Mouse (Mus musculus): Measurements from ENCODE around the gene Col5a3. TPM values are rescaled to one million over a fixed set of nuclear protein-coding genes. Genes with fewer than 3 reads are reported as not detected.

Gene Col5a3
- total RNA-seq, 2 experiments from 2014 or later = 55.2 to 69.0 TPM

DNA sequence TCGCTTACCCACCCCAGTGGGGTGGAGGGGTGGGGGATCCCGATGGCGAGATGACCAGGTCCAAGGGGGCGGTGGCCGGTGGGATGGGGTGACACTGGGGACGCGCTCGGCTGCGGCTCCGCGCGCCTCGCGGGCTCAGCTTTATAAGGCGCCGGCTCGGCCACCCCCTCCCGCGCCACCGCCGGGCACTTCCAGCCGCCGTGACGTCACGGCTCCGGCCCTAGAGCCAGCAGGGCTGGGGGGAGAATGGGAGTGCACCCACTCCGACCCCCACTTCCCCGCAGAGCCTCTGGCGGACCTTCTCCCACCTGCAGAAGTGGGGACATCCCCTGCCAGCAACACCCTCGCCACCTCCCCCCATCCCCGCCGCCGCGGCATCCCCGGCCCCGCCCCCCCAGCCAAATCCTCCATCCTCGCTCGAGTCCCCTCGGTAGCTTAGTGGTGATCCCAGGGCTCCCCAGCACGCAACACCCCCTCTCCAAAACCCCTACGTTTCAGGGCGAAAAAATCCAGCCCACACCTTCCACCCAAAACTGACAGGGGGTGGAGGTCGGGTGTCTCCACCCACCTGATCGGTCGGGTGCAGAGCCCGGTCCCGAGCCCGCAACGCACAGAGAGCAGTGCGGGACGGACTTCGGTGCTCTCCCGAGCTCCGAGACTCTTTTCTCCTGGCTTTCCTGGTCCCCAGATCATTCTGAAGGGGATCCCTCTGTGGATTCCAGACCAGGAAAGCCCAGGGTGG is 87.8 kb downstream of the Col5a3 start:
- intact Hi-C loops (cut with DNase I; ENCODE audit: low total_unique reads) = loop anchor here (5.0 kb wide), 1 partner anchor 65 kb away; no protein-coding TSS in a partner anchor
- peak; percentile 15 for DNase-seq

DNA sequence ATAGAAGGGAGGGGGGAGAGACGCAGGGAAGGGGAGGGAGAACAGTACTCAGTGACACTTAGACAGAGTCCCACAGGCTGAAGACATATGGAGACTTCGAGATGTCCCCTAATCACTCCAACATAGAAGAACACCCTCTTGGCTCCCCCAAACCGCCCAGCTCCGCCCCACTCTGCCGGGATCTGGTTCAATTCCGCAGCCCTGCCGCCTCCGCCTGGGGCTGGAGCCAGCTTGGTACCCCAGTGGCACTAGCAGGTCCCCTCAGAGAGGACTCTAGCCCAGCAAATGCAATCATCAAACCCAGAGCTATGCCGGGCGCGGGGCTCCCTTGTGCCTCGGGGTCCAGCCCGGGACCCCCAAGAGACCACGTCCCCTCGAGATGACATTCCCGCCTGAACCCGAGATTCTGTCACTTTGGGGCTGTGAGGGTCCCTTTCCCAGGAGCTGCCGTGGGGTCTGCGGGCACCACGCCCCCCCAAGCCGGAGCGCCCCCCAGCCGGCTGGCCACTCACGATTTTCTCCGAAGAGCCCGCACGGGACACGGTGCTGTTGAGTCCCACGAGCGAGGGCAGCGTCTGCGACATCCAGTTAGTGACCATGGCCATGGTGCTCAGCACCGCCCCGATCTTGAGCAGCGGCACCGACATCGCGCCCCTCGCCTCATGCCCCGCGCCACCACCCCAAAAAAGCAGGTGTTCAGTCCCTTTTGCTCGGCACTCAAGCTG is 88.6 kb downstream of the Col5a3 start:
- intact Hi-C loops (cut with DNase I; ENCODE audit: low total_unique reads) = loop anchor here (5.0 kb wide), 1 partner anchor 64 kb away; no protein-coding TSS in a partner anchor
- DNase-seq = no peak

DNA sequence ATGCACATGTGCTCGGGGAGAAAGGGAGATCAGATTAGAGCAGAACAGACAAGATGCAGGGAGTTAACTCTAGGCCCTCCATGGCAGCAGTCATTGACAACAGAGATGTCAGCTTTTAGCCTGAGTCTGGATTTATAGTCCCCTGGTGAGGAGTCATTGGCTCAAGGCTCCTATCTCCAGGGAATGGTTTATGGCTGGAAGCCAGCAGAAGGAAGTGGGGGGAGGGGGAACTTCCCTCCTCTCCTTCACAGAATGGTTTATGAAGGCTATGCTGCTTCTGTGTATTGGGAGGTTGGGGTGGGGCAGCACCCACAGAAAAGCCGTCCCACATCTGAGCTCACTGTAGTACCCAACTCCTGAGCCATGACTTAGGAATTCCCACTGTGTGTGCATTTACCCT is 93.3 kb downstream of the Col5a3 start:
- no peak for DNase-seq
- intact Hi-C loops (cut with DNase I; ENCODE audit: low total_unique reads) = no loop called here

Other genes with a start within 250 kb of the Col5a3 start
- gene Zfp846, start 233.8 kb downstream of the Col5a3 start, total RNA-seq (2021) = 1 to 10 TPM; 4.1 to 4.4 TPM
- gene Ubl5, start 172.2 kb downstream of the Col5a3 start, total RNA-seq (2021) = 100 to 1,000 TPM; 172 to 182 TPM
- gene Fbxl12, start 170.3 kb downstream of the Col5a3 start, total RNA-seq (2021) = 1 to 10 TPM; 5.7 to 6.6 TPM
- gene Pin1, start 163.0 kb downstream of the Col5a3 start, total RNA-seq (2021) = 10 to 100 TPM; 14.6 to 15.5 TPM
- gene Olfm2, start 68.7 kb downstream of the Col5a3 start, total RNA-seq (2021) = under 1 TPM in 1 of 2 experiments, not detected in 1; 0.29 TPM
- under 1 TPM in 1 of 2 experiments, not detected in 1; 0.22 TPM for gene Rdh8, start 3.4 kb upstream of the Col5a3 start, total RNA-seq (2021)
- 1 to 10 TPM; 3.3 to 3.4 TPM for gene A230050P20Rik, start 53.6 kb upstream of the Col5a3 start, total RNA-seq (2021)
- gene Angptl6, start 64.7 kb upstream of the Col5a3 start, total RNA-seq (2021) = 1 to 10 TPM; 3.5 to 4.1 TPM
- gene Ppan, start 73.1 kb upstream of the Col5a3 start, total RNA-seq (2021) = 10 to 100 TPM in 1 of 2 experiments, 1 to 10 TPM in 1; 9.7 to 11.9 TPM
- 100 to 1,000 TPM; 105 to 114 TPM for gene Eif3g, start 83.6 kb upstream of the Col5a3 start, total RNA-seq (2021)
- 10 to 100 TPM; 11.6 to 12.8 TPM for gene Dnmt1, start 144.8 kb upstream of the Col5a3 start, total RNA-seq (2021)
- 1 to 10 TPM; 4.5 to 7.8 TPM for gene S1pr2, start 161.7 kb upstream of the Col5a3 start, total RNA-seq (2021)
- gene Mrpl4, start 187.7 kb upstream of the Col5a3 start, total RNA-seq (2021) = 10 to 100 TPM; 50.8 to 54.9 TPM
- gene Icam1, start 200.9 kb upstream of the Col5a3 start, total RNA-seq (2021) = 1 to 10 TPM; 3.1 to 3.4 TPM
- under 1 TPM; 0.29 to 0.43 TPM for gene Icam4, start 214.3 kb upstream of the Col5a3 start, total RNA-seq (2021)
- gene Icam5, start 217.0 kb upstream of the Col5a3 start, total RNA-seq (2021) = under 1 TPM; 0.07 to 0.10 TPM

Measured in gastrocnemius, postnatal 14 days (tissue).